Mouse (Mus musculus): Measurements from ENCODE around the gene Ift22. TPM values are rescaled to one million over a fixed set of nuclear protein-coding genes. Genes with fewer than 3 reads are reported as not detected.

Gene Ift22
- polyA plus RNA-seq, 2 experiments: 2.5 to 9.9 TPM

DNA sequence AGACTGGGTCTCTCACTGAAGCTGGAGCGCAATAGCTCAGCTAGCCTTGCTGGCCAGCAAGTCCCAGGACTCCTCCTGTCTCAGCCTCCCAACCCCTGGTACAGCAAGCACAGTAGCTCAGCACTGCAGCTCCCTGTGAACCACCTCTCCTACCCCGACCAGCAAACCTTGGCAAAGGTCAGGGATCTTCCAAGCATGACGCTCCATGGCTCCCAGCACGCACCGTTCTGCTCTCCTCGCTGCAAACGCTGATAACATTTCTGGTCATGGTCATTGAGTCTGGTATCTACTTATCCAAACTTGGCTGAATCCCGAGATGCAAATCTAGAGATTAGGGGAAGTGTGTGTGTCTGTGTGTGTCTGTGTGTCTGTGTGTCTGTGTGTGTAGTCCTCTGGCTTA lies 27.8 kb upstream of the Ift22 start:
- no peaks in the 10 kb centered on the region for H3K4me1 ChIP-seq (replicated peaks; ENCODE audit: control insufficient read depth in 2 of 2, insufficient read depth in 2 of 2, low read length in 1 of 2)
- no peaks in the 10 kb centered on the region for H3K36me3 ChIP-seq (replicated peaks; ENCODE audit: control insufficient read depth, insufficient read depth, low read depth)
- DNase-seq (ENCODE audit: low read depth in 3 of 3, low spot score in 3 of 3) (no peak), ATAC-seq (ENCODE audit: insufficient read depth) (no peak)
- no peak overlapping the region for H3K27ac ChIP-seq
- no peak overlapping the region for H3K9ac ChIP-seq (replicated peaks)
- no peak overlapping the region for H3K4me3 ChIP-seq (ENCODE audit: insufficient read depth in 1 of 2, low read depth in 2 of 2, low read length in 2 of 2)
- 61% methylated on average over 8 of the region's 8 CpGs for WGBS (ENCODE audit: insufficient replicate concordance)
- no peaks in the 10 kb centered on the region for H3K9me3 ChIP-seq (ENCODE audit: control insufficient read depth, low read length)
- no peak for TF ChIP-seq EP300 (IDR thresholded peaks at IDR 0.05; ENCODE audit: low read depth)
- TF ChIP-seq CTCF (IDR thresholded peaks at IDR 0.05; ENCODE audit: low read depth): no peak
- no peak overlapping the region for H3K4me2 ChIP-seq (ENCODE audit: low read depth)
- H3K27me3 ChIP-seq (ENCODE audit: control insufficient read depth, insufficient read depth, low read length): peaks cover 26% of the 10 kb centered on the region

- no peak overlapping the region for H3K27ac ChIP-seq
- no peak overlapping the region for H3K9ac ChIP-seq (replicated peaks)
- H3K27me3 ChIP-seq (ENCODE audit: control insufficient read depth, insufficient read depth, low read length): peaks cover 26% of the 10 kb centered on the region
- no peaks in the 10 kb centered on the region for H3K9me3 ChIP-seq (ENCODE audit: control insufficient read depth, low read length)
- 5% methylated on average over 39 of the region's 39 CpGs for WGBS (ENCODE audit: insufficient replicate concordance)
- TF ChIP-seq EP300 (IDR thresholded peaks at IDR 0.05; ENCODE audit: low read depth) (no peak), CTCF (IDR thresholded peaks at IDR 0.05; ENCODE audit: low read depth) (peak; percentile 89)
- H3K4me3 ChIP-seq (ENCODE audit: insufficient read depth in 1 of 2, low read depth in 2 of 2, low read length in 2 of 2): no peak overlapping the region
- peak; percentile 17 to 33 (median 26) for DNase-seq (ENCODE audit: low read depth in 3 of 3, low spot score in 3 of 3)
- ATAC-seq (ENCODE audit: insufficient read depth): no peak
- H3K4me2 ChIP-seq (ENCODE audit: low read depth): peak overlapping the region; percentile 24
- no peaks in the 10 kb centered on the region for H3K4me1 ChIP-seq (replicated peaks; ENCODE audit: control insufficient read depth in 2 of 2, insufficient read depth in 2 of 2, low read length in 1 of 2)
- H3K36me3 ChIP-seq (replicated peaks; ENCODE audit: control insufficient read depth, insufficient read depth, low read depth): no peaks in the 10 kb centered on the region
Measured at GRCm38 (mm10) chr5:136881380-136882009, 26.5 kb upstream of the Ift22 start.

DNA sequence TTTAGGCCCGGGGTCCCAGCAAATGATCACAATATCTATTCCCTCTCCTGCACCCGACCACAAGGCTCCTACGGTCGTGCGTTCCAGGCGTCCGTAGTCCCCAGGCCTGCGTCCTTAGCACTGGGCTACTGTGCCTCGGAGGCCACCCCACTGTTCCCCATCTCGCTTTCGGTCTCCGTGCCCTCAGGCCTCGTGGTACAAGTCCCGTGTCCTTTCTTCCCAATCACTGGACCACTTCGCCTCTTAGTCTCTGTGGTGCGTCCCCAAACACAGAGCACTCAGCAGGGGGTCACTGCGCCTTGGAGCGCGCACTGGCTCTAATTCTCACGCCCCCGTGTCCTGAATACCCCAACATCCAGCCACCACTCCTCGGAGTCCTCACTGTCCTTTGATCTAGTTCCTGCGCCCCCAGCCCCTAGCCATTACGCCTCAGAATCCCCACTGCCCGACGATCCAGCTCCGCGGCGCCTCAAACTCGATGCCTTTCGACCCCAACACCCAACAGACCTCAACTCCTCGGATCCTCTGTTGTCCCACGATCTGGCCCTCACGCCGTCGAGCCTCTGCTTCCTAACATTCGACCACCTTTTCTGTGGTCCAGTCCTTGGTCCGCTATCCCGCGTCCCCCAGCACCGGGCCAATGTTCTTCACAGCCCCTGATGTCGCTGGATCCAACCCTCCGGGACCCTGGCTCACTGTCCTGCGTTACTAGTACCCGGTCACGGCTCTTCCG lies 25.7 kb upstream of the Ift22 start:
- no peak for ATAC-seq (ENCODE audit: insufficient read depth)
- no peak overlapping the region for H3K27ac ChIP-seq
- peaks cover 26% of the 10 kb centered on the region for H3K27me3 ChIP-seq (ENCODE audit: control insufficient read depth, insufficient read depth, low read length)
- H3K9ac ChIP-seq (replicated peaks): no peak overlapping the region
- peak overlapping the region; percentile 32; the same call in 1 of the 2 replicates for H3K4me2 ChIP-seq (ENCODE audit: low read depth)
- H3K4me1 ChIP-seq (replicated peaks; ENCODE audit: control insufficient read depth in 2 of 2, insufficient read depth in 2 of 2, low read length in 1 of 2): no peaks in the 10 kb centered on the region
- 4% methylated on average over 47 of the region's 47 CpGs for WGBS (ENCODE audit: insufficient replicate concordance)
- DNase-seq (ENCODE audit: low read depth in 3 of 3, low spot score in 3 of 3): no peak
- H3K4me3 ChIP-seq (ENCODE audit: insufficient read depth in 1 of 2, low read depth in 2 of 2, low read length in 2 of 2): peak overlapping the region in 1 of 2 experiments; percentile 21; a peak in 1 of 4 replicates
- H3K36me3 ChIP-seq (replicated peaks; ENCODE audit: control insufficient read depth, insufficient read depth, low read depth): no peaks in the 10 kb centered on the region
- no peak for TF ChIP-seq EP300 (IDR thresholded peaks at IDR 0.05; ENCODE audit: low read depth)
- TF ChIP-seq CTCF (IDR thresholded peaks at IDR 0.05; ENCODE audit: low read depth): no peak
- no peaks in the 10 kb centered on the region for H3K9me3 ChIP-seq (ENCODE audit: control insufficient read depth, low read length)

DNA sequence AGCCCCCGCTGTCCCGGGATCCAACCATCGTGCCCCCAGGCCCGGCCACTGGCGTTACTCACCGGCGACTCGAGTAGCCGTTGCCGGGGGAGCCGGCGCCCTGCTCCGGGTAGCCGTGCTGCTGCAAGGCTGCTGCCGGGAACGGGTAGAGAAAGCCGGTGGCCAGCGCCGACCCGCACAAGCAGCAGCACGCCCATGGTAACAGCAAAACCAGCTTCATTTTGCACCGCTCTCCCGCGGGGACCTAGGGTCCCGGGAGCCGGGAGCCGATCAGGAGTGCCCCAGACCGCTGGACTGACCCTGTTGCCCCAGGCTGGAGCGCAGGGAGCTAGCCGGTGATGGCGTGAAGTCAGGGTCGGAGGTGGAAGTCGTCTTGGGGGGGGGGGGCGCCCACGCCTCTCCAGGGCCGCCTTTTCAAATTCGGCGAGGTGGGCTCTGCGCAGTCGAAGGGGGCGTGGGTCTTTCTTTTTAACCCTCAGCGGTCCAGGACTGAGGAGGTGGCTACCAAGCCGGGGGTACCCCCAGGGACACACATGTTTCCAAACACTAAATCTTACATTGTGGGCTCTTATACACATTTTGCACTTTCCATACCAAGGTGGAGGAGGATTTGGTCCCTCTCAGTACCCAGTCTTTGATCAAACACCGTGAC lies 25.0 kb upstream of the Ift22 start, which contains the start of gene Col26a1:
Gene Col26a1 (minus strand): TSS at position 422 of the 652 bp plus-strand sequence.
- Histone ChIP-seq H3K36me3 (replicated peaks; ENCODE audit: control insufficient read depth, insufficient read depth, low read depth) (no peaks in the 10 kb centered on the region), H3K9me3 (ENCODE audit: control insufficient read depth, low read length) (no peaks in the 10 kb centered on the region), H3K27ac (no peak within 1 kb of the TSS), H3K27me3 (ENCODE audit: control insufficient read depth, insufficient read depth, low read length) (peaks cover 26% of the 10 kb centered on the region), H3K4me3 (ENCODE audit: insufficient read depth in 1 of 2, low read depth in 2 of 2, low read length in 2 of 2) (peak within 1 kb of the TSS in 1 of 2 experiments; percentile 21; a peak in 1 of 4 replicates), H3K4me1 (replicated peaks; ENCODE audit: control insufficient read depth in 2 of 2, insufficient read depth in 2 of 2, low read length in 1 of 2) (no peaks in the 10 kb centered on the region), H3K9ac (replicated peaks) (no peak within 1 kb of the TSS), H3K4me2 (ENCODE audit: low read depth) (peak within 1 kb of the TSS; percentile 32; the same call in 1 of the 2 replicates)
- ATAC-seq (ENCODE audit: insufficient read depth) (no peak), DNase-seq (ENCODE audit: low read depth in 3 of 3, low spot score in 3 of 3) (no peak)
- WGBS (ENCODE audit: insufficient replicate concordance): 2% methylated on average over 44 of the region's 44 CpGs
- no peak for TF ChIP-seq CTCF (IDR thresholded peaks at IDR 0.05; ENCODE audit: low read depth)
- TF ChIP-seq EP300 (IDR thresholded peaks at IDR 0.05; ENCODE audit: low read depth): no peak

DNA sequence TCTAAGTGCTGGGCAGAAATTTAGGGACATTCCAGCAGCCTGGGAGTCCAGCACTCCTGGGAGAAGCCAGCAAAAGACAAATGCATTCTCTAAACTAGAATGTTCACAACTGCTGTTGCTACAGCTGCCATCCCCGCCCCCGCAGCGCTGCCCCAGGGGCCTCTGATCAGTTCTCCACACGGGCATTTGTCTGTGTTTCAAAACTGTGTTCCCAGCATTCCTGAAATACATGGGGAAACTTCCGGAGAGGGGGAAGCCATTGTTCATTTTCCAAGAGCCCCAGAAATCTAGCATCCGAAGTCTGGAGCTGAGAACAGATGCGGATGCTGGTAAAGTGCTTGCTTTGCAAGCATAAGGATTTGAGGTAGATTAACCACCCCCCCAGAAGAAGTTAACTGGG lies 21.0 kb upstream of the Ift22 start:
- no peaks in the 10 kb centered on the region for H3K4me1 ChIP-seq (replicated peaks; ENCODE audit: control insufficient read depth in 2 of 2, insufficient read depth in 2 of 2, low read length in 1 of 2)
- peaks cover 21% of the 10 kb centered on the region for H3K27me3 ChIP-seq (ENCODE audit: control insufficient read depth, insufficient read depth, low read length)
- TF ChIP-seq EP300 (IDR thresholded peaks at IDR 0.05; ENCODE audit: low read depth): no peak
- no peak for TF ChIP-seq CTCF (IDR thresholded peaks at IDR 0.05; ENCODE audit: low read depth)
- no peak overlapping the region for H3K4me3 ChIP-seq (ENCODE audit: insufficient read depth in 1 of 2, low read depth in 2 of 2, low read length in 2 of 2)
- H3K4me2 ChIP-seq (ENCODE audit: low read depth): no peak overlapping the region
- no peaks in the 10 kb centered on the region for H3K9me3 ChIP-seq (ENCODE audit: control insufficient read depth, low read length)
- H3K9ac ChIP-seq (replicated peaks): no peak overlapping the region
- WGBS (ENCODE audit: insufficient replicate concordance): 48% methylated on average over 7 of the region's 7 CpGs
- ATAC-seq (ENCODE audit: insufficient read depth): no peak
- no peak overlapping the region for H3K27ac ChIP-seq
- no peaks in the 10 kb centered on the region for H3K36me3 ChIP-seq (replicated peaks; ENCODE audit: control insufficient read depth, insufficient read depth, low read depth)
- DNase-seq (ENCODE audit: low read depth in 3 of 3, low spot score in 3 of 3): no peak

Measured in liver, embryonic 14.5 days (tissue).